Mouse (Mus musculus): ENCODE data around the gene Tssk4.

Gene Tssk4

DNA sequence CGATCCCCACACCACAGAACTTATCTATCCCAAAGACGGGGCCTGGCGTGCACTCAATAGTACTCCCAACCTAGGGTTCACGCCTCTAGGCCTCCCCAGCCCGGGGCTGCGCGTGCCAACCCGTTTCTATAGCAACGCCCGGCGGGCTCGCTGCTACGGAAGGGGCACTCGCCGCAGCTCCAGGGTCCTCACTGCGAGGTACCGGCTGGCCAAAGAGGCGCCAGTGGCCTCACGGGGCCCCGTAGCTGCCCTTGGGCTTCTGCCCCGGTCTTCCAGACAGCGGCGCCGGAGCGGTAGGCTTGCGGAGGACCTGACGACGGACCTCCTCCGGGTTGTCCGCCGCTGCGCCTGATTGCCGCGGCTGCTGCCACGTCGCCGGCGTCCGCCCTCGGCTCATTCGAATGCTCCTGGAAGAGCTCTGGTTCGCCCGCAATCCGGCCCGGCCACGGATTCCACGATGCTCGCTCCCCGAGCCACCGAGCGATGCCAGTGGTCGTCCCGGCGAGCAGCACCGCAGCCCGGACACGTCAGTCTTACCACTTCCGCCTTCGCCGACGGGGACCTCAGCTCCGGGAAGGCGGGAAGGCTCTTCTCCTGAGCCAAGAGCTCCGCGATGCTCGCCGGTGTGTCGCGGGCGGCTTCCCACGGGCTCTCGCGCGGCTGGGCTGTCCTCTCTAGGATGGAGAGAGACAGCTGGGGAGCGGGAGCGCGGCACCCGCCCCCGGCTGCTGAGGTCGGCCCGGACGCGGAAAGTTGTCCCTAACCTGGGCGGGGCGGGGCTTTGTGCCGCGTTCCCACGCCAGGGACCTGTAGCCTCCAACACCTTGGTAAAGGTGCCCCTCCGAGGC, 6.7 kb upstream of the Tssk4 start, which contains the start of gene Tm9sf1:
Tm9sf1 (minus strand) TSS at position 747 of the 848 bp plus-strand sequence.
- peak; percentile 84 for DNase-seq

- peak; percentile 31 for DNase-seq
These were observed 5.6 kb upstream of the Tssk4 start for GRCm38 (mm10) chr14:55644261-55644888.

DNA sequence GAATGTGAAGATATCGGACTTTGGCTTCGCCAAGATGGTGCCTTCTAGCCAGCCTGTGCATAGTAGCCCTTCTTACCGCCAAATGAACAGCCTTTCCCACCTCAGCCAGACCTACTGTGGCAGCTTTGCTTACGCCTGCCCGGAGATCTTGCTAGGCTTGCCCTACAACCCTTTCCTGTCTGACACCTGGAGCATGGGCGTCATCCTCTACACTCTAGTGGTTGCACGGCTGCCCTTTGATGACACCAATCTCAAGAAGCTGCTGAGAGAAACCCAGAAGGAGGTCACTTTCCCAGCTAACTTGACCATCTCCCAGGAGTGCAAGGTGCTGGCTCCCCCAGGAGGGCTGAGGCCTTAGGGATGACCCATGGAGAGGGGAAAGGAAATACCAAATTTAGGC, 1.5 kb downstream of the Tssk4 start:
- DNase-seq: no peak

GRCm38 (mm10) chr14:55656935-55657334, 7.0 kb downstream of the Tssk4 start:
- no peak for DNase-seq

- no peak for DNase-seq
These were observed 8.0 kb downstream of the Tssk4 start for GRCm38 (mm10) chr14:55658011-55658410.

DNA sequence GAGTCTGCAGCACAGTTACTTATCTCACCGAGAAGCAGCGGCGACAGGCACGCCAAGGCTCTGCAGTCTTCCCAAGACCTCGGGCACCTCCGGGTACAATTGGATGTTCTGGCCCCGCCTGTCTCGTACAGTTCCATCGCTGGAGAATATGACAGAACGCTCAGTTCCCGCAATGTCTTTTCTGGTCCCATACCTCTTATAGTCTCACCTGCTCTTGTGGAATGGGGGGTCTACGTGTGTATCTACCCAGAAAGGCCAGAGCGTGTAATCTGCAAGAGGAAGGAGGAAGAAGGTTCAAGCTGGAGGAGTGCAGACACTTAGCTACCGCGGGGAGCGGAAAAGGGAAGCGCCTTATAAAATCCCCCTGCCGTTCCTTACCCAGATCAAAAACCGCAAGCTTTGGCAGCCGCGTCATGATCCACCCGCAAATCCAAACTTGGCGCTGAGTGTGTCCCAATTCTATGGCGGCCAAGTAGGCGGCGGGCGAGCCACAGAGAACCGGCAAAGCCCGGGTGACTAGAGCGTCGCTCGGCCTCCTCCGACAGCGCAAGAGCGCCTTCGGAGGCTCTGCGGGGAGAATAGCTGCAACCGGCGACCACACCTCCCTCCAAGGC, 10.1 kb downstream of the Tssk4 start, which contains the start of gene Mdp1:
Mdp1 (minus strand) TSS at position 549 of the 614 bp plus-strand sequence.
- peak; percentile 88 for DNase-seq

DNA sequence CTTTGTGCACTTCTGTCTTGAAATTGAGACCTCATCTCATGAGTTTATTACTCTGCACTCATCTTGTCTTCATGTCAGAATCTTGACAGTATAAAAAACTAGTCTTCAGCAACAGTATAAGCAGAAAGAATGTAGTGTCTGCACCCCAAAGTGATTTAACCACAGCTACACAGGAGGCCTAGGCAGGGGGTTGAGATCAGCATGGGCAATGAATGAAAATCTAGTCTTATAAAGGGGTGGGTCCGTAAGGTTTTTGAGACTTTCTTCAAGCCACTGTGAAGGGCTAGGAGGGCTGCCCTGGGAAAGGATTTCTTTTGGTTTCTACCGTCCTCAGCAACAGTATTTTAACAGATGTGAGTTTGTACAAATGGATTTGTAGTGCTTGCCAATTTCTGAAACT, 10.7 kb downstream of the Tssk4 start:
- no peak for DNase-seq

- DNase-seq: no peak
These were observed 21.5 kb downstream of the Tssk4 start for GRCm38 (mm10) chr14:55671486-55671832.

- peak; percentile 94 for DNase-seq
These were observed 22.1 kb downstream of the Tssk4 start, which contains the start of the genes Gmpr2 and Nedd8 for GRCm38 (mm10) chr14:55671833-55672740. Gene Gmpr2, plus strand, starts transcription at chr14:55671941. Gene Nedd8, minus strand, starts transcription at chr14:55672124.

DNA sequence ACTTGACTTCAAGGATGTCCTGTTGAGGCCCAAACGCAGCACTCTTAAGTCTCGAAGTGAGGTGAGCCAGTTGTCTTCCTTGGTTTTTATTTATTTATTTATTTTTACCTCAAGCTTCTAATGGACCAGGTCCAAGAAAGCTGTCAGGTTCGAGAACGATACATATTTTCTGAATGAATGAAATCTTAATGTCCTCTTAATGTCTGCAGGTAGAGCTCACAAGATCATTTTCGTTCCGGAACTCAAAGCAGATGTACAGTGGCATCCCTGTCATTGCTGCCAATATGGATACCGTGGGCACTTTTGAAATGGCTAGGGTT, 22.7 kb downstream of the Tssk4 start:
- no peak for DNase-seq

DNA sequence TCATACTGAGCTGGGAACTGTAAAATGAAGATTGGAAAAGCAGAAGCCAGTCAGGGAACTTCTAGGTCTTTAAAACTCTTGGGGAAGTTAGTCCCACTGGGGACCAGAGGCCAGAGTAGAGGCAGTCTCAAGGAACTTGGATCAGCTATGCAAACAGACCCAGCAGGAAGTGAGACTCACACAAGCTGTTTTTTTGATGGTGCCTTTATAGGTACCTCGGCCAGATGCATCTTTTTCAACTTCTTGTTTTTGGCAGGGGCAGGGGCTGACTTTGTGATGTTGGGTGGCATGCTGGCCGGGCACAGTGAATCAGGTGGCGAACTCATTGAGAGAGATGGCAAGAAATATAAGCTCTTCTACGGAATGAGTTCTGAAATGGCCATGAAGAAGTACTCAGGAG, 27.6 kb downstream of the Tssk4 start:
- DNase-seq: no peak

GRCm38 (mm10) chr14:55681160-55682117, 31.5 kb downstream of the Tssk4 start, which contains the start of gene Tinf2:
Gene Tinf2, minus strand, starts transcription at chr14:55681820.
- DNase-seq: peak; percentile 95

- DNase-seq: no peak
These were observed 32.1 kb downstream of the Tssk4 start for GRCm38 (mm10) chr14:55682118-55682493.

GRCm38 (mm10) chr14:55689433-55689832, 39.4 kb downstream of the Tssk4 start:
- DNase-seq: no peak

- DNase-seq: no peak
These were observed 47.2 kb downstream of the Tssk4 start for GRCm38 (mm10) chr14:55697226-55697625.

- DNase-seq: no peak
These were observed 51.1 kb downstream of the Tssk4 start for GRCm38 (mm10) chr14:55701131-55701530.
